Mouse (Mus musculus) embryo, embryonic 10 days (tissue): ENCODE results near the gene Fcrl1.

ENCODE experiments used
- DNase-seq: peaks from one replicate; pipeline ENCODE4 v3.0.0-alpha.2; 2015; ENCODE audit warnings: low spot score

The Fcrl1 gene

DNA sequence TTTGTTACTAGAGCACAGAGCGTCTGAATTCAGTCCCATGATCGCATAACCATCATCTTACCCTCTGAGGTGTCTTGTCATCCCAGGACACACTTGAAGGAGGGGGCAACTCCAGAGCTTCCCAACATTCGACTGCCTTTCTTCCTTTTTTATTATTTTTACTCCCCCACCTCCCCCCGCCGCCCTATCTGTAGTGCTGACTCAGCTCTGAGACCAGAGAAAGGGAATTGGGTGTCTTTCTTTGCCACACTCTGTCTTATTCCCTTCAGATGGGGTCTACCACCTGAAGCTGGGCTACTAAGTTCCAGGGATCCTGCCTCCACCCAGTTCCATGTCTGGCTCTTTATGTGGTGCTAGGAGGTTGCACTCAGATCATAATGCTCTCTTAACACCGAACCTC is 34.4 kb downstream of the Fcrl1 start:
- DNase-seq: no peak

- DNase-seq: peak; percentile 63
Measured at GRCm38 (mm10) chr3:87411150-87411549, 35.0 kb downstream of the Fcrl1 start.

GRCm38 (mm10) chr3:87420645-87421044 is 44.5 kb downstream of the Fcrl1 start:
- DNase-seq: no peak

DNA sequence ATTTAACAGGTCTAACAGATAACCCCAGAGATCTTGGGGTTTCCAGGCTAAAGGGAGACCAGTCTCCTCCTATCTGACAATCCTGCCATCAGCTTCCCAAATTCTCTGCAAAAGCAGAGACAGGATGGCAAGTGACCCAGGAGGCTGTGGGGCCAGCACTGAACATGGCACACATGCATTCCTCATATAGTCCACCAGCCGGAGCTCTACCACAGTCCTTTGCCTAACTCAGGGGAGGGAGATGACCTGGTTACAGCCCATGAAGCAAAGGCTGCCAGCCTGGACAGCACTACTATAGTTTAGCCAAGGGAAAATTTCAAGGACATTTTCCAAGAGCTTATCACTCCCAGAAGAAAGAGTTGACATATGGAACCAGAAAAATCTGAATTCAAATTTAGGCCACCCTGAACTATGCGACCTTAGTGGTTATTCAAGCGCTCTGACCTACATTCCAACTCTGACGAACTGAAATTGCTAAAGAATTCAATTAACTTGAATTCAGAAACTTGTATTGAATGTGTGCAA is 46.3 kb downstream of the Fcrl1 start:
- no peak for DNase-seq

GRCm38 (mm10) chr3:87435479-87435878 is 59.3 kb downstream of the Fcrl1 start, which contains the start of gene Fcrl5:
TSS of gene Fcrl5 (plus strand) at chr3:87435773.
- no peak for DNase-seq

DNA sequence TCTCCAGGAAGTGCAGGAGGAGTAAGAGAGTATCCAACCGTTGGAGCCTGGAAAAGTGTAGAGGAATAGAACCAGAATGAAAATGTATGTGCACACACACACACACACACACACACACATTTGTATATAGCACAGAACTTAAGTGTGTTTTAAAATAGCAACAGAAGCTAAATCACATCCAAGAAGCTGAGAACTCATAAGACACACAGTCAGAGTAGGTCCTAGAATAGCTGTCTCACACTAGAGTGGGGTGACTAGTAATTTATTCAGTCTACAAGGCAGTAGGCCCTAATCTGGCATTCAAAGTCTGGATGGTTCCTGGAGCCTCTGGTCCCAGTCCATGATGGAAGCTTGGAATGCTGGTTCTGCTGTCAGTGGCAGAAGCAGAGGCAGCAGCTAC is 64.4 kb downstream of the Fcrl1 start:
- no peak for DNase-seq

DNA sequence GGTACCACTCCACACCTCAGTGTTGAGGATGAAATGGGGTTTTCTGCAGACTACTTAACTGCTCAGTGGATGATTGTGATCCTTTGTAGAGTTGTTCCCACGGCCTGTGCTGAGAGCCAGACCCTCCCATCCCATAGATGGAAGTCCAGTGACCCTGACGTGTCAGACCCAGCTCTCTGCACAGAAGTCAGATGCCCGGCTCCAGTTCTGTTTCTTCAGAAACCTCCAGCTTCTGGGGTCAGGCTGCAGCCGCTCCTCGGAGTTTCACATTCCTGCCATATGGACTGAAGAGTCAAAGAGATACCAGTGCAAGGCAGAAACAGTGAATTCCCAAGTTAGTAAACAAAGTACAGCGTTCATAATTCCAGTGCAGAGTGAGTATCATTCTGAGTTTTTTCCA is 67.8 kb downstream of the Fcrl1 start:
- DNase-seq: no peak
